Mouse (Mus musculus): ENCODE results near the gene Dennd2c. TPM values are rescaled to one million over a fixed set of nuclear protein-coding genes. Genes with fewer than 3 reads are reported as not detected.

The Dennd2c gene
- polyA plus RNA-seq (2017; shearing (Covaris generic)) = 1.9 TPM

GRCm38 (mm10) chr3:103102454-103103390 is at the start of gene Dennd2c:
Gene Dennd2c, plus strand, starts transcription at chr3:103102604.

GRCm38 (mm10) chr3:103058207-103059157 is 43.9 kb upstream of the Dennd2c start, which contains the start of gene Nras:
Gene Nras, plus strand, starts transcription at chr3:103058285.

GRCm38 (mm10) chr3:103073771-103074170 is 28.6 kb upstream of the Dennd2c start, which contains the start of gene Ampd1:
Gene Ampd1, plus strand, starts transcription at chr3:103074014.

GRCm38 (mm10) chr3:103171505-103172267 is 69.3 kb downstream of the Dennd2c start, which contains the start of gene Bcas2:
Gene Bcas2, plus strand, starts transcription at chr3:103171655.

Other genes starting within 250 kb of the Dennd2c start
- not detected for gene Sycp1, start 166.5 kb upstream of the Dennd2c start, polyA plus RNA-seq (2017; shearing (Covaris generic))
- gene Nr1h5, start 138.5 kb upstream of the Dennd2c start, polyA plus RNA-seq (2017; shearing (Covaris generic)) = not detected
- 47.9 TPM for gene Sike1, start 106.9 kb upstream of the Dennd2c start, polyA plus RNA-seq (2017; shearing (Covaris generic))
- 335 TPM for gene Csde1, start 82.2 kb upstream of the Dennd2c start, polyA plus RNA-seq (2017; shearing (Covaris generic))
- gene Nras, start 44.3 kb upstream of the Dennd2c start, polyA plus RNA-seq (2017; shearing (Covaris generic)) = 64.9 TPM
- gene Ampd1, start 28.6 kb upstream of the Dennd2c start, polyA plus RNA-seq (2017; shearing (Covaris generic)) = 2.4 TPM
- 154 TPM for gene Bcas2, start 69.1 kb downstream of the Dennd2c start, polyA plus RNA-seq (2017; shearing (Covaris generic))
- 20.9 TPM for gene Trim33, start 176.7 kb downstream of the Dennd2c start, polyA plus RNA-seq (2017; shearing (Covaris generic))

Data from activated CD4-positive, CD25-positive, alpha-beta regulatory T cell, adult 9 weeks (primary cell).